Mouse (Mus musculus): ENCODE results near the gene Sec14l1. TPM values are rescaled to one million over a fixed set of nuclear protein-coding genes. Genes with fewer than 3 reads are reported as not detected.
A peak's percentile ranks its signal among the peaks of the same experiment; 100 is the strongest.
"Not testable (repeated sequence)": the region's sequence is repeated elsewhere in the genome, so short reads cannot be mapped to it uniquely, and the experiment has no call there.

The Sec14l1 gene
- polyA plus RNA-seq, 1 experiment from 2014 or later = 36.5 TPM

GRCm38 (mm10) chr11:117083882-117084260 is 31.1 kb upstream of the Sec14l1 start:
- H3K9me3 ChIP-seq (ENCODE audit: control insufficient read depth, low read length) = not testable (repeated sequence)

GRCm38 (mm10) chr11:117086215-117086614 is 28.8 kb upstream of the Sec14l1 start:
- no peak for ATAC-seq (ENCODE audit: low FRiP score, low TSS enrichment)
- Histone ChIP-seq H3K9me3 (ENCODE audit: control insufficient read depth, low read length) (peaks cover 2% of the 10 kb centered on the region; the same call in 1 of the 2 replicates), H3K9ac (ENCODE audit: low read depth, low read length) (no peak overlapping the region), H3K27ac (ENCODE audit: low read depth, low read length) (no peak overlapping the region), H3K4me1 (ENCODE audit: control insufficient read depth, insufficient read depth, low read length) (peaks cover 18% of the 10 kb centered on the region), H3K4me2 (replicated peaks; ENCODE audit: low read depth, low read length) (no peak overlapping the region), H3K36me3 (ENCODE audit: control insufficient read depth, insufficient read depth, low read length) (0 out of 2 replicates have a peak, but pooled peaks cover 2% of the 10 kb centered on the region), H3K27me3 (ENCODE audit: control insufficient read depth, insufficient read depth, low read length) (no peaks in the 10 kb centered on the region), H3K4me3 (ENCODE audit: low read length) (no peak overlapping the region)
- 87% methylated on average over 10 of the region's 10 CpGs for WGBS

More at GRCm38 (mm10) chr11:117083882-117084260, 31.1 kb upstream of the Sec14l1 start:
- ATAC-seq (ENCODE audit: low FRiP score, low TSS enrichment); H3K4me2 ChIP-seq (replicated peaks; ENCODE audit: low read depth, low read length); H3K4me3 ChIP-seq (ENCODE audit: low read length); H3K9ac ChIP-seq (ENCODE audit: low read depth, low read length); H3K27ac ChIP-seq (ENCODE audit: low read depth, low read length); H3K27me3 ChIP-seq (ENCODE audit: control insufficient read depth, insufficient read depth, low read length): not testable (repeated sequence)
- H3K4me1 ChIP-seq (ENCODE audit: control insufficient read depth, insufficient read depth, low read length) = peaks cover 15% of the 10 kb centered on the region; the same call in 1 of the 2 replicates
- peaks cover 19% of the 10 kb centered on the region for H3K36me3 ChIP-seq (ENCODE audit: control insufficient read depth, insufficient read depth, low read length)
- 87% methylated on average over 3 of the region's 3 CpGs for WGBS

GRCm38 (mm10) chr11:117087036-117087799 is 27.8 kb upstream of the Sec14l1 start:
- Histone ChIP-seq H3K27ac (ENCODE audit: low read depth, low read length) (no peak overlapping the region), H3K9ac (ENCODE audit: low read depth, low read length) (no peak overlapping the region), H3K4me1 (ENCODE audit: control insufficient read depth, insufficient read depth, low read length) (peaks cover 21% of the 10 kb centered on the region), H3K27me3 (ENCODE audit: control insufficient read depth, insufficient read depth, low read length) (no peaks in the 10 kb centered on the region), H3K4me2 (replicated peaks; ENCODE audit: low read depth, low read length) (no peak overlapping the region), H3K4me3 (ENCODE audit: low read length) (no peak overlapping the region), H3K9me3 (ENCODE audit: control insufficient read depth, low read length) (peaks cover 2% of the 10 kb centered on the region; the same call in 1 of the 2 replicates), H3K36me3 (ENCODE audit: control insufficient read depth, insufficient read depth, low read length) (0 out of 2 replicates have a peak, but pooled peaks cover 2% of the 10 kb centered on the region)
- no peak for ATAC-seq (ENCODE audit: low FRiP score, low TSS enrichment)
- WGBS = 78% methylated on average over 9 of the region's 9 CpGs

- Histone ChIP-seq H3K9me3 (ENCODE audit: control insufficient read depth, low read length) (peaks cover 2% of the 10 kb centered on the region; the same call in 1 of the 2 replicates), H3K36me3 (ENCODE audit: control insufficient read depth, insufficient read depth, low read length) (0 out of 2 replicates have a peak, but pooled peaks cover under 1% of the 10 kb centered on the region), H3K9ac (ENCODE audit: low read depth, low read length) (no peak overlapping the region), H3K4me2 (replicated peaks; ENCODE audit: low read depth, low read length) (no peak overlapping the region), H3K4me1 (ENCODE audit: control insufficient read depth, insufficient read depth, low read length) (peaks cover 20% of the 10 kb centered on the region), H3K27me3 (ENCODE audit: control insufficient read depth, insufficient read depth, low read length) (no peaks in the 10 kb centered on the region), H3K27ac (ENCODE audit: low read depth, low read length) (no peak overlapping the region), H3K4me3 (ENCODE audit: low read length) (no peak overlapping the region)
- 75% methylated on average over 13 of the region's 13 CpGs for WGBS
- no peak for ATAC-seq (ENCODE audit: low FRiP score, low TSS enrichment)
Observed at GRCm38 (mm10) chr11:117088271-117088991, 26.5 kb upstream of the Sec14l1 start.

- Histone ChIP-seq H3K27ac (ENCODE audit: low read depth, low read length) (no peak overlapping the region), H3K9me3 (ENCODE audit: control insufficient read depth, low read length) (peaks cover 2% of the 10 kb centered on the region; the same call in 1 of the 2 replicates), H3K36me3 (ENCODE audit: control insufficient read depth, insufficient read depth, low read length) (no peaks in the 10 kb centered on the region), H3K27me3 (ENCODE audit: control insufficient read depth, insufficient read depth, low read length) (no peaks in the 10 kb centered on the region), H3K4me1 (ENCODE audit: control insufficient read depth, insufficient read depth, low read length) (peaks cover 20% of the 10 kb centered on the region), H3K9ac (ENCODE audit: low read depth, low read length) (no peak overlapping the region), H3K4me2 (replicated peaks; ENCODE audit: low read depth, low read length) (no peak overlapping the region), H3K4me3 (ENCODE audit: low read length) (no peak overlapping the region)
- no peak for ATAC-seq (ENCODE audit: low FRiP score, low TSS enrichment)
- 74% methylated on average over 9 of the region's 9 CpGs for WGBS
Observed at GRCm38 (mm10) chr11:117089673-117090419, 25.1 kb upstream of the Sec14l1 start.

GRCm38 (mm10) chr11:117091406-117091805 is 23.6 kb upstream of the Sec14l1 start:
- H3K36me3 ChIP-seq (ENCODE audit: control insufficient read depth, insufficient read depth, low read length) = no peaks in the 10 kb centered on the region
- H3K4me3 ChIP-seq (ENCODE audit: low read length) = no peak overlapping the region
- H3K9me3 ChIP-seq (ENCODE audit: control insufficient read depth, low read length) = no peaks in the 10 kb centered on the region
- ATAC-seq (ENCODE audit: low FRiP score, low TSS enrichment) = no peak
- peaks cover 20% of the 10 kb centered on the region for H3K4me1 ChIP-seq (ENCODE audit: control insufficient read depth, insufficient read depth, low read length)
- H3K4me2 ChIP-seq (replicated peaks; ENCODE audit: low read depth, low read length) = peak overlapping the region; percentile 35
- WGBS = 19% methylated on average over 4 of the region's 4 CpGs
- H3K27ac ChIP-seq (ENCODE audit: low read depth, low read length) = peak overlapping the region; percentile 69; the same call in 1 of the 2 replicates
- no peaks in the 10 kb centered on the region for H3K27me3 ChIP-seq (ENCODE audit: control insufficient read depth, insufficient read depth, low read length)
- H3K9ac ChIP-seq (ENCODE audit: low read depth, low read length) = no peak overlapping the region; the same call in 1 of the 2 replicates

- Histone ChIP-seq H3K4me1 (ENCODE audit: control insufficient read depth, insufficient read depth, low read length) (peaks cover 20% of the 10 kb centered on the region), H3K9ac (ENCODE audit: low read depth, low read length) (peak overlapping the region; percentile 0; the same call in 1 of the 2 replicates), H3K27me3 (ENCODE audit: control insufficient read depth, insufficient read depth, low read length) (no peaks in the 10 kb centered on the region), H3K4me2 (replicated peaks; ENCODE audit: low read depth, low read length) (peak overlapping the region; percentile 35), H3K36me3 (ENCODE audit: control insufficient read depth, insufficient read depth, low read length) (no peaks in the 10 kb centered on the region), H3K27ac (ENCODE audit: low read depth, low read length) (peak overlapping the region; percentile 69; the same call in 1 of the 2 replicates), H3K9me3 (ENCODE audit: control insufficient read depth, low read length) (no peaks in the 10 kb centered on the region), H3K4me3 (ENCODE audit: low read length) (no peak overlapping the region)
- WGBS = 3% methylated on average over 22 of the region's 22 CpGs
- peak; percentile 70 for ATAC-seq (ENCODE audit: low FRiP score, low TSS enrichment)
Observed at GRCm38 (mm10) chr11:117091845-117092244, 23.1 kb upstream of the Sec14l1 start.

- H3K4me2 ChIP-seq (replicated peaks; ENCODE audit: low read depth, low read length) = no peak overlapping the region
- no peak overlapping the region for H3K9ac ChIP-seq (ENCODE audit: low read depth, low read length)
- H3K9me3 ChIP-seq (ENCODE audit: control insufficient read depth, low read length) = no peaks in the 10 kb centered on the region
- H3K27me3 ChIP-seq (ENCODE audit: control insufficient read depth, insufficient read depth, low read length) = no peaks in the 10 kb centered on the region
- ATAC-seq (ENCODE audit: low FRiP score, low TSS enrichment) = no peak
- H3K36me3 ChIP-seq (ENCODE audit: control insufficient read depth, insufficient read depth, low read length) = no peaks in the 10 kb centered on the region
- H3K4me3 ChIP-seq (ENCODE audit: low read length) = no peak overlapping the region
- H3K4me1 ChIP-seq (ENCODE audit: control insufficient read depth, insufficient read depth, low read length) = peaks cover 27% of the 10 kb centered on the region
- 22% methylated on average over 8 of the region's 8 CpGs for WGBS
- H3K27ac ChIP-seq (ENCODE audit: low read depth, low read length) = peak overlapping the region; percentile 69; the same call in 1 of the 2 replicates
Observed at GRCm38 (mm10) chr11:117092711-117093110, 22.3 kb upstream of the Sec14l1 start.

Data from kidney, embryonic 14.5 days (tissue).